ENCODE assay signal across 20 mouse cellular contexts in the genomic region with DNA sequence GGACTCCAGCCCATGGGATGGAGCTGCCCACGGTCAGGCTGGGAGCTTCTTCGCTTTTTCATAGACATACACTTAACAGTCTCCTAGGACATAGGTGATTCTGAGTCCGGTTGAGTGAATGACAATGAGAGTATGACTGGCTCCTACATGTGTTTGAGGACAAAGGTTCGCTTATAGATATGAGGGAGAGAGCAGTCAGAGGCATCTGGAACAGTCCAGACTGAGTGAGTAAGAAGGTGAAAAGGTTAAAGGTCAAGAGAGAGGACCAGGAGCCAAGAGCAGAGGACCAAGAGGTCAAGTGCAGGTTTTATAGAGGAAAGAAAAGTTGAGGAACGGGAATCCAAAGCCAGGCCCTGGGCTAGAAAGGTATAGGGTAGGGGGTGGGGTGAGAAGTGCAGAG.
"Had no signal": no experiment of that assay in that cellular context is flagged by ENCODE, and none has a peak within 500 bp of the region (broad histone marks: within the 10 kb centered on the region; RNA-seq: fewer than 3 reads in every experiment).

No protein-coding gene starts in this region.

- H3K4me1 ChIP-seq: limb, embryonic 12.5 days; limb, embryonic 15.5 days; liver, embryonic 13.5 days; midbrain, embryonic 12.5 days; midbrain, embryonic 15.5 days; neural tube, embryonic 13.5 days had no signal

- H3K4me2 ChIP-seq: limb, embryonic 12.5 days; limb, embryonic 15.5 days; liver, embryonic 13.5 days; midbrain, embryonic 12.5 days; midbrain, embryonic 15.5 days; neural tube, embryonic 13.5 days had no signal

- H3K27me3 ChIP-seq: limb, embryonic 12.5 days; limb, embryonic 15.5 days; liver, embryonic 13.5 days; midbrain, embryonic 12.5 days; midbrain, embryonic 15.5 days; neural tube, embryonic 13.5 days had no signal

- H3K36me3 ChIP-seq: limb, embryonic 12.5 days; limb, embryonic 15.5 days; liver, embryonic 13.5 days; midbrain, embryonic 12.5 days; midbrain, embryonic 15.5 days; neural tube, embryonic 13.5 days had no signal

- H3K9ac ChIP-seq: limb, embryonic 12.5 days; limb, embryonic 15.5 days; liver, embryonic 13.5 days; midbrain, embryonic 12.5 days; midbrain, embryonic 15.5 days; neural tube, embryonic 13.5 days had no signal

- ATAC-seq: inflammation-experienced regulatory T-cells, adult 6 months; midbrain, embryonic 15.5 days had no signal

- H3K9me3 ChIP-seq: limb, embryonic 12.5 days; limb, embryonic 15.5 days; liver, embryonic 13.5 days; midbrain, embryonic 12.5 days; midbrain, embryonic 15.5 days; neural tube, embryonic 13.5 days had no signal

- H3K4me3 ChIP-seq: limb, embryonic 12.5 days; limb, embryonic 15.5 days; liver, embryonic 13.5 days; midbrain, embryonic 12.5 days; midbrain, embryonic 15.5 days; myocyte; neural tube, embryonic 13.5 days had no signal

- H3K27ac ChIP-seq: kidney, postnatal 0 days; limb, embryonic 12.5 days; limb, embryonic 15.5 days; liver, embryonic 13.5 days; midbrain, embryonic 12.5 days; midbrain, embryonic 15.5 days; neural tube, embryonic 13.5 days; stomach, postnatal 0 days had no signal

- DNase-seq: kidney, postnatal 4 days; left cerebral cortex, postnatal 4 days; liver, embryonic 13.5 days; lung, adult 2 months; lung, postnatal 14 days; lung, postnatal 4 days; retina, postnatal 1 day; right cerebral cortex, postnatal 25 days; thymus, adult 2 months; thymus, postnatal 14 days; thymus, postnatal 4 days had no signal
